Mouse (Mus musculus) C2C12 (cell line): ENCODE measurements around the gene Tanc1.

Source experiments
- CTCF ChIP-seq: IDR thresholded peaks from one replicate; pipeline ENCODE4 v1.5.1; 2011; ENCODE audit not compliant: control insufficient read depth, insufficient read depth, insufficient read length
- MAX ChIP-seq: IDR thresholded peaks from one replicate; pipeline ENCODE4 v1.6.1; 2011; ENCODE audit warnings: mild to moderate bottlenecking, control low read depth
- MYOG ChIP-seq: IDR thresholded peaks from one replicate; pipeline ENCODE4 v1.6.1; 2011; ENCODE audit not compliant: control insufficient read depth, insufficient read length; ENCODE audit errors: extremely low read depth
- USF1 ChIP-seq: IDR thresholded peaks from one replicate; pipeline ENCODE4 v1.6.1; 2011; ENCODE audit warnings: low read depth, mild to moderate bottlenecking, control low read depth, moderate library complexity

GRCm38 (mm10) chr2:59800481-59801266 is 188.8 kb downstream of the Tanc1 start:
- no peak for TF ChIP-seq CTCF
- TF ChIP-seq MAX: no peak
- no peak for TF ChIP-seq MYOG
- TF ChIP-seq USF1: no peak
